Mouse (Mus musculus) limb, embryonic 11.5 days (tissue): ENCODE measurements at regions not wholly inside any gene's neighbourhood (a gene's known extent, or its start where the extent isn't known, plus 50 kb on each side); places are given as distances from the start of the nearest gene placed in this dataset.

Source experiments
- ATAC-seq: fragments of 200-750 bp; cut with Nextera tagmentation; 2 replicates; pipeline ENCODE4 v1.8.0; 2017; ENCODE audit warnings: low read depth; ENCODE audit not compliant: insufficient number of reproducible peaks, low FRiP score, low TSS enrichment
- DNase-seq: peaks from one replicate; pipeline ENCODE4 v3.0.0-alpha.2; 2015; ENCODE audit warnings: low spot score
- H3K27ac ChIP-seq: fragments of 300-500 bp; sonication (generic); replicated peaks from 2 replicates; pipeline ENCODE4 v1.5.1; 2014; ENCODE audit warnings: low read depth, mild to moderate bottlenecking, low read length
- H3K27me3 ChIP-seq: fragments of 300-500 bp; sonication (generic); 2 replicates; pipeline ENCODE4 v1.6.1; 2014; ENCODE audit warnings: mild to moderate bottlenecking, low read length, mixed read lengths; ENCODE audit not compliant: control insufficient read depth, insufficient read depth
- H3K36me3 ChIP-seq: fragments of 300-500 bp; sonication (generic); 2 replicates; pipeline ENCODE4 v1.6.1; 2014; ENCODE audit warnings: mild to moderate bottlenecking, low read length, moderate library complexity, mixed read lengths; ENCODE audit not compliant: control insufficient read depth, insufficient read depth
- H3K4me1 ChIP-seq: fragments of 300-500 bp; sonication (generic); 2 replicates; pipeline ENCODE4 v1.6.1; 2014; ENCODE audit warnings: low read length, mixed read lengths; ENCODE audit not compliant: control insufficient read depth, insufficient read depth
- H3K4me2 ChIP-seq: fragments of 300-500 bp; sonication (generic); 2 replicates; pipeline ENCODE4 v1.6.1; 2014; ENCODE audit warnings: low read depth, mild to moderate bottlenecking, moderate library complexity; ENCODE audit not compliant: severe bottlenecking
- H3K4me3 ChIP-seq: fragments of 300-500 bp; sonication (generic); 2 replicates; pipeline ENCODE4 v1.5.1; 2014; ENCODE audit warnings: low read depth, low read length
- H3K9ac ChIP-seq: fragments of 300-500 bp; sonication (generic); 2 replicates; pipeline ENCODE4 v1.6.1; 2014; ENCODE audit warnings: mild to moderate bottlenecking, low read length
- H3K9me3 ChIP-seq: fragments of 300-500 bp; sonication (generic); 2 replicates; pipeline ENCODE4 v1.6.1; 2016; ENCODE audit warnings: low read length; ENCODE audit not compliant: control insufficient read depth
- WGBS: fragments of 180-500 bp; shearing (Covaris S2); extraction: QIAGEN DNeasy Blood & Tissue Kit; methylation state at CpG from one replicate; pipeline ENCODE4 v1.1.7; 2014; 5-methylcytosine and 5-hydroxymethylcytosine counted together

GRCm38 (mm10) chr15:37153177-37153576 lies 145.6 kb upstream of the Zfp706 start:
- H3K36me3 ChIP-seq: no peaks in the 10 kb centered on the region
- WGBS: 80% methylated on average over 6 of the region's 6 CpGs
- no peak overlapping the region for H3K4me2 ChIP-seq
- H3K4me3 ChIP-seq: no peak overlapping the region
- no peaks in the 10 kb centered on the region for H3K27me3 ChIP-seq
- DNase-seq (no peak), ATAC-seq (no peak)
- H3K9ac ChIP-seq: no peak overlapping the region
- no peaks in the 10 kb centered on the region for H3K4me1 ChIP-seq
- no peak overlapping the region for H3K27ac ChIP-seq
- no peaks in the 10 kb centered on the region for H3K9me3 ChIP-seq

- WGBS: under 1% methylated on average over 35 of the region's 35 CpGs
- Histone ChIP-seq H3K9ac (peak overlapping the region; percentile 91), H3K27ac (peak overlapping the region; percentile 87)
Observed at GRCm38 (mm10) chr15:37135590-37136164, 128.1 kb upstream of the Zfp706 start.

GRCm38 (mm10) chr15:37134913-37135589 lies 127.5 kb upstream of the Zfp706 start:
- H3K4me2 ChIP-seq: peak overlapping the region; percentile 77
- H3K36me3 ChIP-seq: no peaks in the 10 kb centered on the region
- peak overlapping the region; percentile 91 for H3K9ac ChIP-seq
- 0 out of 2 replicates have a peak, but pooled peaks cover 5% of the 10 kb centered on the region for H3K4me1 ChIP-seq
- H3K9me3 ChIP-seq: no peaks in the 10 kb centered on the region
- peak overlapping the region; percentile 87 for H3K27ac ChIP-seq
- peak overlapping the region; percentile 44 for H3K4me3 ChIP-seq
- no peaks in the 10 kb centered on the region for H3K27me3 ChIP-seq
- ATAC-seq: peak; percentile 63
- 26% methylated on average over 20 of the region's 20 CpGs for WGBS
- DNase-seq: peak; percentile 39

More at GRCm38 (mm10) chr15:37135590-37136164, 128.1 kb upstream of the Zfp706 start:
- DNase-seq: peak; percentile 79
- H3K4me2 ChIP-seq: peak overlapping the region; percentile 77
- H3K9me3 ChIP-seq: no peaks in the 10 kb centered on the region
- peak; percentile 79 for ATAC-seq
- 0 out of 2 replicates have a peak, but pooled peaks cover 5% of the 10 kb centered on the region for H3K4me1 ChIP-seq
- H3K4me3 ChIP-seq: peak overlapping the region; percentile 44
- H3K36me3 ChIP-seq: no peaks in the 10 kb centered on the region
- no peaks in the 10 kb centered on the region for H3K27me3 ChIP-seq

GRCm38 (mm10) chr15:37134386-37134785 lies 126.8 kb upstream of the Zfp706 start:
- Histone ChIP-seq H3K27me3 (no peaks in the 10 kb centered on the region), H3K4me3 (no peak overlapping the region), H3K4me2 (no peak overlapping the region), H3K9ac (no peak overlapping the region), H3K36me3 (no peaks in the 10 kb centered on the region), H3K27ac (no peak overlapping the region), H3K9me3 (no peaks in the 10 kb centered on the region), H3K4me1 (0 out of 2 replicates have a peak, but pooled peaks cover 5% of the 10 kb centered on the region)
- 27% methylated on average over 4 of the region's 4 CpGs for WGBS
- no peak for ATAC-seq
- no peak for DNase-seq

GRCm38 (mm10) chr15:37133916-37134315 lies 126.3 kb upstream of the Zfp706 start:
- DNase-seq (no peak), ATAC-seq (no peak)
- Histone ChIP-seq H3K4me2 (no peak overlapping the region), H3K9me3 (no peaks in the 10 kb centered on the region), H3K36me3 (no peaks in the 10 kb centered on the region), H3K27ac (no peak overlapping the region), H3K9ac (no peak overlapping the region), H3K4me1 (0 out of 2 replicates have a peak, but pooled peaks cover 5% of the 10 kb centered on the region), H3K4me3 (no peak overlapping the region), H3K27me3 (no peaks in the 10 kb centered on the region)
- WGBS: 45% methylated on average over 5 of the region's 5 CpGs

GRCm38 (mm10) chr15:37127681-37128080 lies 120.1 kb upstream of the Zfp706 start:
- Histone ChIP-seq H3K9ac (no peak overlapping the region), H3K36me3 (no peaks in the 10 kb centered on the region), H3K4me3 (no peak overlapping the region), H3K4me1 (no peaks in the 10 kb centered on the region), H3K27ac (no peak overlapping the region), H3K9me3 (no peaks in the 10 kb centered on the region), H3K27me3 (no peaks in the 10 kb centered on the region), H3K4me2 (no peak overlapping the region)
- 45% methylated on average over 7 of the region's 7 CpGs for WGBS
- peak; percentile 25 for DNase-seq
- ATAC-seq: no peak

GRCm38 (mm10) chr15:37127170-37127569 lies 119.6 kb upstream of the Zfp706 start:
- Histone ChIP-seq H3K4me3 (no peak overlapping the region), H3K9ac (no peak overlapping the region), H3K27ac (no peak overlapping the region), H3K27me3 (no peaks in the 10 kb centered on the region), H3K9me3 (no peaks in the 10 kb centered on the region), H3K4me2 (no peak overlapping the region), H3K36me3 (no peaks in the 10 kb centered on the region), H3K4me1 (no peaks in the 10 kb centered on the region)
- WGBS: 92% methylated on average over 4 of the region's 4 CpGs
- DNase-seq (no peak), ATAC-seq (no peak)

- no peaks in the 10 kb centered on the region for H3K36me3 ChIP-seq
- no peak overlapping the region for H3K9ac ChIP-seq
- H3K27ac ChIP-seq: no peak overlapping the region
- no peak for ATAC-seq
- H3K4me2 ChIP-seq: no peak overlapping the region
- DNase-seq: no peak
- H3K27me3 ChIP-seq: no peaks in the 10 kb centered on the region
- 73% methylated on average over 4 of the region's 4 CpGs for WGBS
- no peaks in the 10 kb centered on the region for H3K4me1 ChIP-seq
- H3K9me3 ChIP-seq: no peaks in the 10 kb centered on the region
- H3K4me3 ChIP-seq: no peak overlapping the region
Observed at GRCm38 (mm10) chr15:37125823-37126222, 118.2 kb upstream of the Zfp706 start.
